Mouse (Mus musculus) forebrain, embryonic 16.5 days (tissue): ENCODE measurements at regions not wholly inside any gene's neighbourhood (a gene's known extent, or its start where the extent isn't known, plus 50 kb on each side); places are given as distances from the start of the nearest gene placed in this dataset.

ENCODE experiments used
- ATAC-seq: fragments of 200-750 bp; cut with Nextera tagmentation; 2 replicates; pipeline ENCODE4 v1.8.0; 2017; ENCODE audit warnings: mild to moderate bottlenecking, moderate library complexity
- H3K27ac ChIP-seq: fragments of 300-500 bp; sonication (generic); 2 replicates; pipeline ENCODE4 v1.5.1; 2014; ENCODE audit warnings: low read length, control low read depth
- H3K27me3 ChIP-seq: fragments of 300-500 bp; sonication (generic); replicated peaks from 2 replicates; pipeline ENCODE4 v1.6.1; 2014; ENCODE audit warnings: low read length; ENCODE audit not compliant: control insufficient read depth, insufficient read depth
- H3K36me3 ChIP-seq: fragments of 300-500 bp; sonication (generic); 2 replicates; pipeline ENCODE4 v1.6.1; 2014; ENCODE audit not compliant: control insufficient read depth, insufficient read depth
- H3K4me1 ChIP-seq: fragments of 300-500 bp; sonication (generic); replicated peaks from 2 replicates; pipeline ENCODE4 v1.6.1; 2014; ENCODE audit warnings: low read length; ENCODE audit not compliant: control insufficient read depth, insufficient read depth
- H3K4me2 ChIP-seq: fragments of 300-500 bp; sonication (generic); 2 replicates; pipeline ENCODE4 v1.6.1; 2014; ENCODE audit warnings: mild to moderate bottlenecking, low read length, control low read depth
- H3K4me3 ChIP-seq: fragments of 300-500 bp; sonication (generic); replicated peaks from 2 replicates; pipeline ENCODE4 v1.5.1; 2014; ENCODE audit warnings: mild to moderate bottlenecking, low read length, control low read depth
- H3K9ac ChIP-seq: fragments of 300-500 bp; sonication (generic); replicated peaks from 2 replicates; pipeline ENCODE4 v1.6.1; 2014; ENCODE audit warnings: low read depth, low read length, control low read depth
- H3K9me3 ChIP-seq: fragments of 300-500 bp; sonication (generic); 2 replicates; pipeline ENCODE4 v1.6.1; 2016; ENCODE audit warnings: low read length; ENCODE audit not compliant: control insufficient read depth
- WGBS: fragments of 180-500 bp; shearing (Covaris S2); extraction: QIAGEN DNeasy Blood & Tissue Kit; methylation state at CpG from one replicate; pipeline ENCODE4 v1.1.7; 2014; 5-methylcytosine and 5-hydroxymethylcytosine counted together

DNA sequence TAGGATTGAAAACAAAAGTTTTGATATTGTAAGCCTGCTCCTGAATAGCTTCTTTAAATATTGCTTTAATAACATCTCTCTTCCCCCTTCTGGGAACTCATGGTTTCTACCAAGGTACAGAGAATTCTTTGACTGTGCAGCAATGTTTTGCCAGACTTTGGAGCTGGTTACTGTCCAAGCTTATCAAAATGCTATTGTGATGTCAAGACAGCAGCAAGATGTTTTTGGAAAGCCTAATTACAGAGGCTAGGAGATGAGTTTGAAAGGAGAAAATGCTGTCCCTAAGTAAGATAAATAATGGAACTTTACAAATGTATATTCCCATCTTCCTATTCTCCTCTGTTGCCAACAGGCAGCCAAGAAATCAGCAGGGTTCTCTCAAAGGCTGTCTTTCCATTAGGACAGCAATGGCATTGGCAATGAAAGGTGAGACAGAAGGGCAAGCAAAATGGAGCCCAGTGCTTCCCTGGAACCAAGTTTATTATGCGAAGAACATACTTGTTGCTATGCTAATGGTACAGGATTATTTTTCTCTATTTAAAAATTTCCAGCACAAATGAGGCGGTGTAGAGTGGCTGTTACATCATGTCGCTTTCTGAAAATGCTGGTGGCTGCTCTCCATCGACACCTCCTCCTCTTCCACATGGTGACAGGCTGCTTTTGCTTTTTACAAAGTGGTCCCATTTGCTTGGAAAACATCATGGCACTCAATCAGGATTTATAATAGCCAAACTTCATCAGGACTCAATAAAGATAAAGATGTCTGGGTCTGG lies 124.5 kb upstream of the Pter start:
- Histone ChIP-seq H3K4me3 (no peak overlapping the region), H3K9ac (no peak overlapping the region), H3K36me3 (no peaks in the 10 kb centered on the region), H3K27ac (no peak overlapping the region), H3K27me3 (no peaks in the 10 kb centered on the region), H3K9me3 (no peaks in the 10 kb centered on the region), H3K4me1 (no peaks in the 10 kb centered on the region; the same call in 1 of the 2 replicates), H3K4me2 (no peak overlapping the region)
- 70% methylated on average over 4 of the region's 4 CpGs for WGBS
- peak; percentile 58; the same call in 1 of the 2 replicates for ATAC-seq

DNA sequence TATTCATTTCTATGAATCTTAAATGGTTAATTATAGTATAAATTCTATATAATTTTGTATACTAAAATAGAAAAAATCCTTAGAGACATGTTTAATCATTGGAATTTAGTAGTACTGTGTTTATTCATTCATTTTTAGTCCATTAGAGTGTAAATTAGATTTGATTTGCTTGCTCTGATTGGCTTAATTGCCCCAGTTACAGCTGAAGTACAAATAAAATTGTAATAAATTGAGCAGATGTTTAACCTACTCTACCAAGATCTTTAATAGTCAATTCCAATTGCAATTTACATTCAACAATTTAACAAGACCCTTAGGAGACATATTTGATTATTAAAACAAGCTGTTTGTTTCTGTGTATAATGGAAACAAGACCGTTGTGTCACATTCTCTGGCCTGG lies 121.2 kb upstream of the Pter start:
- 64% methylated on average over 1 of the region's 1 CpGs for WGBS
- no peak overlapping the region for H3K9ac ChIP-seq
- H3K36me3 ChIP-seq, result no peaks in the 10 kb centered on the region
- no peaks in the 10 kb centered on the region for H3K9me3 ChIP-seq
- no peak for ATAC-seq
- H3K4me2 ChIP-seq, result no peak overlapping the region
- no peaks in the 10 kb centered on the region for H3K27me3 ChIP-seq
- no peak overlapping the region for H3K27ac ChIP-seq
- no peak overlapping the region for H3K4me3 ChIP-seq
- H3K4me1 ChIP-seq, result no peaks in the 10 kb centered on the region; the same call in 1 of the 2 replicates

DNA sequence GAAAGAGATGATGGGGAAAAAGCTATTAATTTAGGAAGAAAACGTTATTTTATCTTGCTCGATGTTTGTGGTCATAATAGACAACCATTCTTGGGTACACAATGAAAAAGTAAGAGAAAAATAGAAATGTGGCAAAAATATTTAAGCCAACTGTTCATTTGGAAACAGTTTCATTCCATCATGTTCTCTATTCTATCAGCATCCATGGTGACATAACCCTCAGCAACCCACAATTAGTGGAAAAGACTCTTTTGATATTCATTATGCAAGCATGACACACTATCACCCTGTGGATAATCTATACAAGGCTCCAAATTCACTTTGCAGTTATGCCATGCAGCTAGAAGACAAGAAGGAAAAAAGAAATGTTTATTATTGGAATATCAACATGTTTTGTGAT lies 118.7 kb upstream of the Pter start:
- no peak for ATAC-seq
- WGBS, result 77% methylated on average over 2 of the region's 2 CpGs

DNA sequence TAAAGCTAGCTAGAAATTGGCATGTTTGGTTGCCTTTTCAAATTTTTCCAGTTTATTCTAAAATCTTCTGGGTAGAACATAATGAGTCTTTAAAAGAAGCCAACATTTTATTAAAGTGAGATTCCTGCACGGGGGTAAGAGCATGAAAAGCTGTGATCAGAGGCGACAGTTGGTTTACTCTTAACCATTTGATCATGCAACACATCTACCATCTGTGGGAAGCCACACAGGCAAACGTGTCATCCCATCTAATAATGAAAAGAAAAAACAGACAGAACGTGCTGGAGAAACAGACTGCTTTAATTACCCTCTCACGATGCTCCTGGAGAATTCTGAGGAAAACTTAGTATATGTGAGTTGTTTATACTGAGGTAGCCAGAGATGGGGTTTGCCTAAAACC lies 115.4 kb upstream of the Pter start:
- no peak overlapping the region for H3K4me3 ChIP-seq
- no peaks in the 10 kb centered on the region for H3K4me1 ChIP-seq
- no peak overlapping the region for H3K27ac ChIP-seq
- H3K36me3 ChIP-seq, result no peaks in the 10 kb centered on the region
- H3K9ac ChIP-seq, result no peak overlapping the region
- no peaks in the 10 kb centered on the region for H3K27me3 ChIP-seq
- no peak overlapping the region for H3K4me2 ChIP-seq
- WGBS, result 53% methylated on average over 5 of the region's 5 CpGs
- no peaks in the 10 kb centered on the region for H3K9me3 ChIP-seq
- ATAC-seq, result peak; percentile 52; the same call in 1 of the 2 replicates

More for the DNA sequence above, 118.7 kb upstream of the Pter start:
- Histone ChIP-seq H3K4me3 (no peak overlapping the region), H3K27me3 (no peaks in the 10 kb centered on the region), H3K4me1 (no peaks in the 10 kb centered on the region), H3K9me3 (no peaks in the 10 kb centered on the region), H3K4me2 (no peak overlapping the region), H3K27ac (no peak overlapping the region), H3K36me3 (no peaks in the 10 kb centered on the region), H3K9ac (no peak overlapping the region)

DNA sequence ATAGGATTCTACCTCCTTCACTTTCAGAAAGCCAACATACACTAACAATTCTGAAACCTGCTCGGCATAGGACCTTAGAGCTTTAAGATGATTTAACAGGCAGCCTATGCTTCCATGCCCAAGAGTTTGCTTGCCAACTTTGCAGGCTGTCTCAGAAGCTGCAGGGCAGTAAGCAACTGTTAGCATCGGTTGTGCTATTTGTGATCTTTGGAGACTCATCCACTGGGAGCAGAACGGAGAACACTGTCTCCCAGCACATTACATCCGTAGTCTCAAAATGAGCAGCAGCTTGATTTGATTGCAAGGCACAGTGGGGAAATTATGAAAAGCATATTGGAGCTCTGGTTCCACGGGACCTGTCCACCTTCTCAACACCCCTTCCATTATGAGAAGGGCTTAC lies 108.5 kb upstream of the Pter start:
- no peak for ATAC-seq
- no peaks in the 10 kb centered on the region for H3K36me3 ChIP-seq
- H3K4me1 ChIP-seq, result no peaks in the 10 kb centered on the region
- H3K9me3 ChIP-seq, result no peaks in the 10 kb centered on the region
- no peaks in the 10 kb centered on the region for H3K27me3 ChIP-seq
- no peak overlapping the region for H3K4me2 ChIP-seq
- H3K4me3 ChIP-seq, result no peak overlapping the region
- no peak overlapping the region for H3K9ac ChIP-seq
- H3K27ac ChIP-seq, result no peak overlapping the region
- 79% methylated on average over 5 of the region's 5 CpGs for WGBS

DNA sequence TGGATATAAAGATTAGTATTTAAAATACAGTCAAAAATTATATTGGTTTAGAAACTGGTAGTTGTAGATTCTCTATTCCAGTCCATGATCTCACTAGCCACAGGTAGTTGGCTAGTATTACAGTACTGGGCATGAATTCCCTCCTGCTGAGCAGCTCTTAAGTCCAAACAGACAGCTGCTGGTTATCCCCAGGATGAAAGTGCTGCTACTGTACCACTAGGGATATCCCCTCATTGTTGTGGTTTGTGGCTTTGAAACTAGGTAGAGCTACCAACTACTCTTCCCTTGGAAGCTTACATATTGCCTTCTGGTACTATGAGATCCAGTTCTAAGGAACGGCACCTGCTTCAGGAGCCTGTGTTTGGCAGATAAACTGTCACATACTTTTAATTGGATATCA lies 97.9 kb upstream of the Pter start:
- Histone ChIP-seq H3K9ac (no peak overlapping the region), H3K27ac (no peak overlapping the region), H3K36me3 (no peaks in the 10 kb centered on the region), H3K9me3 (no peaks in the 10 kb centered on the region), H3K4me1 (no peaks in the 10 kb centered on the region), H3K27me3 (no peaks in the 10 kb centered on the region), H3K4me2 (no peak overlapping the region), H3K4me3 (no peak overlapping the region)
- WGBS, result 80% methylated on average over 1 of the region's 1 CpGs
- ATAC-seq, result no peak

DNA sequence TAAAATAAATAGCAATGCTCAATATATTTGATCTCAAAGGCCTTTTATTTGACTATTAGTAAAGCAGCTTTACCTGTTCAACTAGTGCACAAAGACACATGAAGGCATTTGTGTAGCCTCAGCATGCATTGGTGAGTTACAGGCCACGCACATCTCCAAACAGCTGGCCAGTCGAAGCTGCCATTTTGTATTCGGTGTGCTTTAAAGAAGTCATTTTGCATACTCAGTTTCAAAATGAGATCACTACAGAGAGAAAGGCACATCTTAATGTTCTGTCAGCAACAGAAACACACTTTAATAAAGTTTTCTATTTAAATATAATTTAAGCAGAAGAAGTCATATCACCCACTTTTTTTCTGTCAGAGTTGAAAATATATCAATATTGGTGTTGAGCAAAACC lies 90.3 kb upstream of the Pter start:
- Histone ChIP-seq H3K36me3 (no peaks in the 10 kb centered on the region), H3K4me3 (no peak overlapping the region), H3K4me2 (no peak overlapping the region), H3K9me3 (no peaks in the 10 kb centered on the region), H3K27ac (no peak overlapping the region), H3K27me3 (no peaks in the 10 kb centered on the region), H3K4me1 (no peaks in the 10 kb centered on the region), H3K9ac (no peak overlapping the region)
- no peak for ATAC-seq
- 95% methylated on average over 3 of the region's 3 CpGs for WGBS

DNA sequence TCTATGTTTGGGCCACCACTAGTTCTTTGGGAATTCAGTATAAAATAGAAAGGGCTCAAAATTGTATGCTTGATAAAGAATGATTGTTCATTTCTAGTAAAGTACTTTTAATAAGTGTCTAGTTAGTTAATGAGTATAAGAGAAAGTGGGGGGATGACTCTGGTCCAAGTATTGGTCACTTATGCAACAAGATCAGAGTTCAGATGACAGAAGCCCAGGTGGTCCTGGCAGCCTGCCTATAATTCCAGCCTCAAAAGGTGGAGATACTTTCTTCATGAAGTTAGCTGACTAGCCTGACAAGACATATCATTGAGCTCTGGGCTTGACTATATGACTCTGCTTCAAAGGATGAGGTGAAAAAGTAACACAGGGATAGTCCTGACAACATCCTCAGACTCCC lies 57.3 kb upstream of the Pter start:
- no peak overlapping the region for H3K4me3 ChIP-seq
- no peak overlapping the region for H3K4me2 ChIP-seq
- H3K36me3 ChIP-seq, result no peaks in the 10 kb centered on the region
- no peaks in the 10 kb centered on the region for H3K27me3 ChIP-seq
- H3K9ac ChIP-seq, result no peak overlapping the region
- no peaks in the 10 kb centered on the region for H3K4me1 ChIP-seq
- H3K27ac ChIP-seq, result no peak overlapping the region
- no peaks in the 10 kb centered on the region for H3K9me3 ChIP-seq
- ATAC-seq, result no peak

DNA sequence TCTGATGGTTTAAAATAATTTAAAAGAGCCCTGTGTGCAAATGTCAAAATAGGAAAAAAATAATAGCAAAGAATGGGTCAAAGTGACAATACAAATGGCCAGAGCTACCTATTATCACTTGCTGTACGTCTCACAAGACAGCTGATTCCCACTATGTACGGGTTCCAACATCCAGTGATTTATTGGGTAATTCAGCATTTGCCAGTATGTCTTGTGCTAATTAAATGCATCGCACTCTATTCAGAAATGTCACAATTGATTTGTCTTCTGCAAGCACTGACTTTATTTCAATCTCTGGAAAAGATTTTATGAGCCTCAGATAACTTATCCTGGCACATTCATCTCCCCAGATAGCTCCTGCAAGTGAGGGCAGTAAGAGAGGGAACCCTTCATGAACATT lies 55.1 kb upstream of the Pter start:
- Histone ChIP-seq H3K27me3 (no peaks in the 10 kb centered on the region), H3K9ac (no peak overlapping the region), H3K36me3 (no peaks in the 10 kb centered on the region), H3K9me3 (no peaks in the 10 kb centered on the region), H3K4me2 (no peak overlapping the region), H3K4me1 (no peaks in the 10 kb centered on the region), H3K4me3 (no peak overlapping the region), H3K27ac (no peak overlapping the region)
- WGBS, result 46% methylated on average over 3 of the region's 3 CpGs
- ATAC-seq, result 0 out of 2 replicates have a peak, but pooled peaks have one; percentile 47
